Mouse (Mus musculus): Measurements from ENCODE around the gene Cald1.

- no peak for TF ChIP-seq CTCF (IDR thresholded peaks at IDR 0.05; ENCODE audit: borderline replicate concordance, control insufficient read depth, extremely low read depth, insufficient read depth, low read length, poor library complexity)
- no peak for TF ChIP-seq POLR2A (IDR thresholded peaks at IDR 0.05; ENCODE audit: control insufficient read depth, extremely low read depth, insufficient read depth, low read length, poor library complexity)
These were observed 153.3 kb downstream of the Cald1 start for GRCm38 (mm10) chr6:34751625-34752024.
